Mouse (Mus musculus) ES-Bruce4 (cell line): ENCODE data around the gene Luc7l3. TPM values are rescaled to one million over a fixed set of nuclear protein-coding genes. Genes with fewer than 3 reads are reported as not detected.

ENCODE experiments used
- H3K27ac ChIP-seq: 2 replicates; pipeline ENCODE4 v1.5.1; 2012; ENCODE audit warnings: low read length, inconsistent platforms; ENCODE audit not compliant: insufficient read depth
- H3K27me3 ChIP-seq: 2 replicates; pipeline ENCODE4 v1.6.1; 2012; ENCODE audit warnings: mild to moderate bottlenecking, low read length, inconsistent platforms; ENCODE audit not compliant: control insufficient read depth, poor library complexity, insufficient read depth, severe bottlenecking
- H3K36me3 ChIP-seq: 2 replicates; pipeline ENCODE4 v1.6.1; 2012; ENCODE audit warnings: inconsistent platforms, mild to moderate bottlenecking, low read length, moderate library complexity; ENCODE audit not compliant: control insufficient read depth, poor library complexity, insufficient read depth, severe bottlenecking
- H3K4me1 ChIP-seq: one replicate; pipeline ENCODE4 v1.8.1; 2011; ENCODE audit warnings: low read length; ENCODE audit not compliant: control insufficient read depth, insufficient read depth
- H3K4me3 ChIP-seq: 2 replicates; pipeline ENCODE4 v1.5.1; 2011; ENCODE audit warnings: low read depth, mild to moderate bottlenecking, low read length
- H3K9ac ChIP-seq: 2 replicates; pipeline ENCODE4 v1.6.1; 2012; ENCODE audit warnings: low read depth, mild to moderate bottlenecking, inconsistent platforms; ENCODE audit not compliant: poor library complexity, severe bottlenecking
- H3K9me3 ChIP-seq: replicated peaks from 2 replicates; pipeline ENCODE4 v1.6.1; 2012; ENCODE audit warnings: mild to moderate bottlenecking, low read length, inconsistent platforms; ENCODE audit not compliant: control insufficient read depth, poor library complexity, insufficient read depth, severe bottlenecking
- CTCF ChIP-seq: IDR thresholded peaks from one replicate; pipeline ENCODE4 v1.8.1; 2011; ENCODE audit warnings: low read depth, low read length
- EP300 ChIP-seq: IDR thresholded peaks from 2 replicates; pipeline ENCODE4 v1.6.1; 2011; ENCODE audit warnings: low read depth, low read length; ENCODE audit not compliant: insufficient read depth
- POLR2A ChIP-seq: IDR thresholded peaks from one replicate; pipeline ENCODE4 v1.8.1; 2011; ENCODE audit warnings: low read length; ENCODE audit not compliant: insufficient read depth
- polyA plus RNA-seq: library from polyadenylated mRNA; stranded (reverse); fragments of >200 nt; gene quantifications from 2 replicates; pipeline ENCODE4 v1.2.4, GENCODE M21; 2011; ENCODE audit warnings: low read depth; ENCODE audit not compliant: missing spikeins, insufficient read depth, insufficient read length

Gene Luc7l3
- polyA plus RNA-seq, 1 experiment: 223 TPM

DNA sequence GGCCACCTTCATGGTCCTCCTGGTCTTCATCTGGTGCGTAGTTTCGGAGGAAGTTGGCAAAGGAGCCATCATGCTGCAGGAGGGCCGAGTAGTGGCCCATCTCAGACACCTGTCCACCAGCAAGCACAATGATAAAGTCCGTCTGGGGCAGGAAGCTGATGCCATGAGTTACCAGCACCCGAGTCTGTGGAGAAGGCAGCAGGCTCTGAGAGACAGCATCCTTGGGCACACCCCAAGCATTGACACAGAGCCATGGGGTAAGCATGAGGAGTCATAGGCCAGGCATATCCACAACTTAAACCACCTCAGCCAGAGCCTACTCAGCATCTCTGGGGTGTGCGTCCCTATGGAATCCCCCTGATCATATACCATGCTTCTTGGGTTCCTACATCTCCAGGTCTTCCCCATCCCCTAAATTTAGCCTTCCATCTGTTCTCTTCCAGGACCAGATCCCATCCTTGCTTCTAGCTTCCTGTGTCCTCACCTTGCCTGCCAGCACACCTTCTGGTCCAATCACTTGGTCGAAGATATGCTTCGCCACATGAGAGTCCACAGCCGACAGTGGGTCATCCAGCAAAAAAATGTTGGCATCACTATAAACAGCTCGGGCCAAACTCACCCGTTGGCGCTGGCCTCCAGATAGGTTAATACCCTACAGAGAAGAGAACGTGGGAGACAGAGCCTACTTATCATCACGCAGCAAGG is 39.5 kb upstream of the Luc7l3 start:
- Histone ChIP-seq H3K9me3 (no peaks in the 10 kb centered on the region), H3K36me3 (no peaks in the 10 kb centered on the region), H3K4me3 (no peak overlapping the region), H3K9ac (no peak overlapping the region), H3K4me1 (no peaks in the 10 kb centered on the region), H3K27ac (no peak overlapping the region), H3K27me3 (no peaks in the 10 kb centered on the region)
- TF ChIP-seq POLR2A (no peak), EP300 (no peak), CTCF (no peak)

DNA sequence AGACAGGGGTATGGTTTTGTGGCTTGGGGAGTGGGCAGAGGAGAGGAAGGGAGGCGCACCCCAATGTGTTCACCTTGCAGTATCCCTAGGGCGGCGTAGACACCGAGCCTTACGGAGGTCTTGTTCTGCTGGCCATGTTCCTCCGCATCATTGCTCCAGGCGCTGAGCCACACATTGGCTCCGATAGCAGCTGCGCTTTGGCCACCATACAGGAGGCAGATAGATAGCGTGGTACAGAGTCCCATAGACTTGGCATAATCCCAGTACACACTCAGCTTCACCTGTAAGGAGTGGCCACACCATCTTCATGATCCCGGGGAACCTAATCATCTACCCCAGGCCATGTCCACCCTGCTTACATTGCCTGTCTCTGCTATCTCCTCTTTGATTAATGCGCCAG is 37.4 kb upstream of the Luc7l3 start:
- H3K9ac ChIP-seq: no peak overlapping the region
- no peaks in the 10 kb centered on the region for H3K4me1 ChIP-seq
- no peaks in the 10 kb centered on the region for H3K36me3 ChIP-seq
- H3K4me3 ChIP-seq: no peak overlapping the region
- H3K9me3 ChIP-seq: no peaks in the 10 kb centered on the region
- H3K27ac ChIP-seq: no peak overlapping the region
- TF ChIP-seq POLR2A (no peak), CTCF (no peak), EP300 (no peak)
- no peaks in the 10 kb centered on the region for H3K27me3 ChIP-seq

DNA sequence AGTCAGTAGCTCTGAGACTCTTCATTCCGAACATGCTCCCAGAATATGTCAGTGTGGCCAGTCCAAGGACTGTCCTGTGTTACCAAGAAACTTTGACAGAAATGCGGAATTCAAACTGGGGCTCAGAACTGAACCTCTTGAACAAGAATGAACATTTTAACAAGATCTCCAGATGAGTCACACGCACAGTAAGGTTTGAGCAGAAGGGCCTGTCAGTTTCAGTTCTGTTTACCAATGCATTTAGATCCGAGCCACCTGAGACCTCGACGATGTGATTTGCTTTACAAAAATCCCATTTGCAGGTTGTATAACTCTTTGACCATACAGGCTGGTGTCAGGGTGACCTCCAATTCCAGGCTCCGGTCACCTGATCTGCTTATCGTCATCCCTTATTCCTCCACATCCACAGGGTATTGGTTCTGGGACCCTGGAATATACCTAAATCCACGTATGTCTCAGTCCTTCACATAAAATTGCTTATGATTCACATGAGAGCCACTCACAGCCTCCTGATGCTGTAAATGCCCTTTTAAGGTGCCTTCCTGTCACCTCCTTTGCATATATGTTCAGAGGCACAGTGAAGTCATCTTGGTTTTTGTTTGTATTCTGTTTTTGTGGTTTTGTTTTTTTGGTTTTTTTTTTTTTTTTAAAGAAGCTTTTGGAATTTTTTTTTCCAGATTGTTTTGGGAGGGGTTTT is 33.9 kb upstream of the Luc7l3 start:
- Histone ChIP-seq H3K27ac (no peak overlapping the region), H3K36me3 (no peaks in the 10 kb centered on the region), H3K27me3 (no peaks in the 10 kb centered on the region), H3K9me3 (no peaks in the 10 kb centered on the region), H3K9ac (no peak overlapping the region), H3K4me3 (no peak overlapping the region), H3K4me1 (no peaks in the 10 kb centered on the region)
- TF ChIP-seq CTCF (no peak), POLR2A (no peak)

DNA sequence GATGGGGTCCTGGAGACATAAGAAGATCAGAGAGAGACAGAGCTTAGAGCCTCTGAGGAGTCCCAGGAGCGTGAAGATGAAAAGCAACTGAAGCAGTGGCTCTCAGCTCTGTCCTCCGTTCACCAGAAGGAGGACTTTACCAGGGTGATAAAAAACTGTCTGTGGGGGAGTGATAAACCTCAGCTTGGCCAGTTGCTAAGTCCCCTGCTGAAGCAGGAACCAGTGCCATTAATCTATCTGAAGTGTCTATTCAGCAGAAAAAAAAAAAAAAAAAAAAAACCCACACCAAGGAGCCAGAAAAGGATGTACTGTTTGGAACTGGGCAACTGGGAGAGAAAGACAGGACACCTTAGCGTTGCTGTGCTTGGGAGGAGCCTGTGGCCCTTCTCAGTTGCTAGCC is 29.3 kb upstream of the Luc7l3 start:
- H3K9ac ChIP-seq: no peak overlapping the region
- H3K27ac ChIP-seq: no peak overlapping the region
- H3K27me3 ChIP-seq: no peaks in the 10 kb centered on the region
- H3K4me3 ChIP-seq: no peak overlapping the region
- H3K4me1 ChIP-seq: no peaks in the 10 kb centered on the region
- H3K36me3 ChIP-seq: no peaks in the 10 kb centered on the region
- TF ChIP-seq POLR2A (no peak), EP300 (no peak), CTCF (no peak)
- H3K9me3 ChIP-seq: no peaks in the 10 kb centered on the region

DNA sequence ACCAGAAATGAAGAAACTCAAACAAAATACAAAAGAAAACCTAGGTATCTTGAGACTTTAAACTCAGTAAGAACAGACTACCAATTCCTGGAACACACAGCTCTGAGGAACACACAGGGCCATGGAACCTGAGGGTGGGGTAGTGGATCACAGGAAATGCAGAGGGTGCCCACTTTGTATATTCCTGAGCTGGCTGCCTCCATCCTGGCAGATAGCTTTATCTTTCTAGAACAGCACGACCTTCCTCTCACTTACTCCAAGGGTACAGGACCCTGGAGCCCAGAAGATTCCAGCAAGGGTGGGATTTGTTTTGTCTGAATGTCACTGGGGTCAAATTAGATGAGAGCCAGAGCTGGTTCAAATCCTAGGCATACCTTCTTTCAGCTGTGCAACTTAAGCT is 28.5 kb upstream of the Luc7l3 start:
- Histone ChIP-seq H3K36me3 (no peaks in the 10 kb centered on the region), H3K9ac (no peak overlapping the region), H3K27me3 (no peaks in the 10 kb centered on the region), H3K9me3 (no peaks in the 10 kb centered on the region), H3K4me1 (no peaks in the 10 kb centered on the region), H3K4me3 (no peak overlapping the region), H3K27ac (no peak overlapping the region)
- TF ChIP-seq POLR2A (no peak), CTCF (no peak), EP300 (no peak)

DNA sequence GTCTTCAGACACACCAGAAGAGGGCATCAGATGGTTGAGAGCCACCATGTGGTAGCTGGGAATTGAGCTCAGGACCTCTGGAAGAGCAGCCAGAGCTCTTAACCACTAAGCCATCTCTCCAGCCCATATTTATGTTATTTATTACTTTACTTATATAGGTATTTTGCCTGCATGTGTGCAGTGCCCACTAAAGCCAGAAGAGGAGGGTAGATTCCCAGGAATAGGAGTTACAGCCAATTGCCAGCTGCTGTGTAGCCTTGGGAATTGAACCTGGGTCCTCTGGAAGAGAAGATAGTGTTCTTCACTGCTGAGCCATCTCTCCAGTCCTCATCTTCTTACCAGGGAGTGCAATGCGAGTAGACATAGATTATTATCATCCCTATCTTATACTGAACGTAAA is 28.1 kb upstream of the Luc7l3 start:
- no peak overlapping the region for H3K4me3 ChIP-seq
- H3K4me1 ChIP-seq: no peaks in the 10 kb centered on the region
- TF ChIP-seq POLR2A (no peak), EP300 (no peak), CTCF (no peak)
- no peak overlapping the region for H3K9ac ChIP-seq
- no peaks in the 10 kb centered on the region for H3K36me3 ChIP-seq
- H3K9me3 ChIP-seq: no peaks in the 10 kb centered on the region
- no peak overlapping the region for H3K27ac ChIP-seq
- H3K27me3 ChIP-seq: no peaks in the 10 kb centered on the region
